ENCODE assay signal across 11 mouse cellular contexts in the genomic region with DNA sequence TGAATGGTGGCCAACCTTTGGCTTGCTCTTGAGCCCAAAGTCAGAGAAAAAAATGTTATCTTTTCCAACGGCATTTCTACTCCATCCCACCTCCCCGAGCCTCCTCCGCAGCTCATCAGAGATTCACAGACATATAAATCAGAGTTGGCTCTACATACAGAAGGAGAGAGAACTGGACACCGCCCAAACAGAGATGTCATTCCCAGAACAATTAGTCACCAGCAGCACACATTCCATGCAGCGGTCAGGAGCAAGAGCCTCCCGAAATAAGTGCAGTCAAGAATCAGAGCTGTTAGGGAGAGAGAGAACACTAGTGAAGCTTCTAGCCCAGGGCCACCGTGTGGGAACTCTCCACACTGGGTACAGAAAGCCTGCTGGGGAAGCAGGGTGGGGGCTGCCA.
A peak's percentile ranks its signal among the peaks of the same experiment; 100 is the strongest.
DNase-seq lines count a peak whose midpoint lies in the region; ATAC-seq and TF ChIP-seq lines count a peak whose summit lies in the region.
"Had no signal": no experiment of that assay in that cellular context is flagged by ENCODE, and none has a peak within 500 bp of the region (broad histone marks: within the 10 kb centered on the region; RNA-seq: fewer than 3 reads in every experiment).

No protein-coding gene starts in this region.

- in situ Hi-C loops in Patski (cut with MboI; ENCODE audit: low pct_unique_long_range_greater_than_20kb), result no loop called here

- WGBS in midbrain, embryonic 14.5 days, result 86% methylated on average over 7 of the region's 7 CpGs

- H3K4me2 ChIP-seq in midbrain, embryonic 14.5 days (ENCODE audit: low read length), result no peak overlapping the region
- H3K4me2 ChIP-seq: liver, embryonic 12.5 days; stomach, embryonic 15.5 days had no signal

- TF ChIP-seq CTCF in Patski (IDR thresholded peaks at IDR 0.05), result no peak

- peak; percentile 88 for ATAC-seq in Patski
- no peak for ATAC-seq in monocyte, adult 5-6 weeks (replicated peaks; ENCODE audit: insufficient number of reproducible peaks, low FRiP score, low TSS enrichment, poor library complexity, severe bottlenecking)
- no peak for ATAC-seq in midbrain, embryonic 14.5 days (ENCODE audit: low FRiP score, low TSS enrichment)
- ATAC-seq: liver, embryonic 12.5 days had no signal

- H3K27me3 ChIP-seq in Patski, result no peaks in the 10 kb centered on the region
- H3K27me3 ChIP-seq in midbrain, embryonic 14.5 days (ENCODE audit: control insufficient read depth, insufficient read depth, low read length), result no peaks in the 10 kb centered on the region
- H3K27me3 ChIP-seq: liver, embryonic 12.5 days; stomach, embryonic 15.5 days had no signal

- DNase-seq in layer of hippocampus, adult 18-20 months (ENCODE audit: low spot score in 2 of 2), result peak; percentile 21 to 28
- DNase-seq in layer of hippocampus, postnatal 36 days, result no peak
- DNase-seq in Patski (ENCODE audit: low read depth, low spot score), result no peak
- DNase-seq in gastrocnemius, adult 18-20 months (ENCODE audit: low spot score), result peak; percentile 70
- DNase-seq in left cerebral cortex, postnatal 25 days (ENCODE audit: low spot score in 2 of 2), result peak; percentile 48 to 92
- no peak for DNase-seq in cerebellum, adult 11-12 months
- DNase-seq in midbrain, embryonic 14.5 days, result no peak

- no peak overlapping the region for H3K9ac ChIP-seq in midbrain, embryonic 14.5 days (replicated peaks; ENCODE audit: low read length)
- H3K9ac ChIP-seq: liver, embryonic 12.5 days; stomach, embryonic 15.5 days had no signal

- H3K4me3 ChIP-seq in midbrain, embryonic 14.5 days (replicated peaks; ENCODE audit: low read depth, low read length), result no peak overlapping the region
- H3K4me3 ChIP-seq: liver, embryonic 12.5 days; stomach, embryonic 15.5 days had no signal

- CTCF ChIA-PET in Patski (lab: Charles Lee), result no interaction called here

- no peaks in the 10 kb centered on the region for H3K4me1 ChIP-seq in midbrain, embryonic 14.5 days (ENCODE audit: control insufficient read depth, insufficient read depth, low read length)
- H3K4me1 ChIP-seq: liver, embryonic 12.5 days; stomach, embryonic 15.5 days had no signal

- no peak overlapping the region for H3K27ac ChIP-seq in midbrain, embryonic 14.5 days (replicated peaks; ENCODE audit: low read depth, low read length)
- H3K27ac ChIP-seq: liver, embryonic 12.5 days; stomach, embryonic 15.5 days had no signal

- no peaks in the 10 kb centered on the region for H3K9me3 ChIP-seq in midbrain, embryonic 14.5 days (ENCODE audit: control insufficient read depth, low read length)
- H3K9me3 ChIP-seq: G1E; liver, embryonic 12.5 days; stomach, embryonic 15.5 days had no signal

- intact Hi-C loops in left cerebral cortex, postnatal 25 days (cut with DNase I), result loop anchor here (1.0 kb wide), 2 partner anchors 36 to 122 kb away; no protein-coding TSS in a partner anchor

- POLR2A ChIA-PET in Patski (lab: Charles Lee), result interaction anchor here (0.7 kb wide), 2 partner anchors 71 to 423 kb away, joined by 3 to 5 read pairs; no protein-coding TSS in a partner anchor

- no peaks in the 10 kb centered on the region for H3K36me3 ChIP-seq in midbrain, embryonic 14.5 days (ENCODE audit: control insufficient read depth, insufficient read depth, low read length)
- H3K36me3 ChIP-seq: G1E; liver, embryonic 12.5 days; stomach, embryonic 15.5 days had no signal

Comparison
In these comparisons a context has a peak if more than half of its experiments do, and no peak if none do; other contexts are left out.
1. DNase-seq: peak in layer of hippocampus, adult 18-20 months (2 of 2), gastrocnemius, adult 18-20 months (single experiment) and left cerebral cortex, postnatal 25 days (2 of 2); none in layer of hippocampus, postnatal 36 days (0 of 2), Patski (single experiment), cerebellum, adult 11-12 months (single experiment) and midbrain, embryonic 14.5 days (single experiment).